Mouse (Mus musculus) spleen, postnatal 4 days (tissue): ENCODE results near the gene Ptprh.

ENCODE experiments used
- DNase-seq, 2 experiments: peaks; one replicate each; pipeline ENCODE4 v3.0.0; 2022; ENCODE audit warnings: low spot score in 2 of 2

Ptprh gene

GRCm38 (mm10) chr7:4523205-4524130 is 80.4 kb downstream of the Ptprh start:
- DNase-seq = no peak

- DNase-seq = no peak
Measured at GRCm38 (mm10) chr7:4522292-4522691, 81.5 kb downstream of the Ptprh start.

DNA sequence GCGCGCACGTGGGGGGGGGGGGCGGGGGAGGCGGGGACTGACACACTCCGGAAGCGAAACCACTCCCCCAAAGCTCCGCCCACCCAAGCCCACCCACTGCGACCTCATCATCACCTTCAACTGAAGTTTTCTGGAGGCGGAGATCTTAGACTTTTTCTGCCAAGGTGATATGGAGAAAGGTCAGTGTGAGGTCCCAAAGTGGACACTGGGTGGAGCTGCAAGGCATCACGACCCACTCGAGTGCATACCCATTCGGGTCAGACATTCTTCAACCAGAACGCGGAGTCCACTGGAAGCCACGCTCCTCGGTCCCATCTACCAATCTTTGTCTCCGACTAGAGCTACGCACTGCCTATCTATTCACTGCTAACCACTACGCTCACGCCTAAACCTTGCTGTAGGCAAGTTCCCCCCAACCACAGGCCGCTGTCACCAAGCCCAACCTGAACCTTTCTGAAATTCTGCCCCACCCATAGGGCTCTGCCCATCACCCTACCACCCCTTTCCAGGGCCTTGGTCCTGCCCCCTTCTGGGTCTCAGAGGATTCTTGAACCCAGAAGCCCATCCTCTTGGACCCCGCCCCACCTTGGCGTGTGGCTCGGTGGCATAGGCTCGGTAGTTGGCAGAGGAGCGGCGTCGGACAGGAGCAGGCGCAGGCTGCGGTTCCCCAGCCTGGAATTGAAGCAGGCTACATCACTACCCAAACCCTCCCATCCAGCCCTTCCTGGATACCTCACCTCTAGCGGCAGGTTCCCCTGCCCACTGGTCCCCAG is 82.4 kb downstream of the Ptprh start:
- DNase-seq = no peak

DNA sequence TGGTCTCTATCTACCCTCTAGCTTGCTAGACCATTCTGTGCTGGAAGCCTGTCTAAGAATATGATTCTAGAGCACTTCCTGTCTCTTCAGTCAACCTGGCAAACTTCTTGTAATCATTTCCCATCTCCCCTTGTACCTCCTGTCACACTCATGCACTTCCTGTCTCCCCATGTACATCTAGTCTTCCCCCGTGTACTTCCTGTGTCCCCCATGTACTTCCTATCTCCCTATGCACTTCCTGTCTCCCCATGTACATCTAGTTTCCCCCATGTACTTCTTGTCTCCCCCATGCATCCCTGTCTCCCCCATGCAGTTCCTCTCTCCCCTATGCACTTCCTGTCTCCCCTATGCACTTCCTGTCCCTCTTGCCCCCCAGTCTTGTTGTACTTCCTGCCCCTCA is 85.4 kb downstream of the Ptprh start:
- no peak for DNase-seq

DNA sequence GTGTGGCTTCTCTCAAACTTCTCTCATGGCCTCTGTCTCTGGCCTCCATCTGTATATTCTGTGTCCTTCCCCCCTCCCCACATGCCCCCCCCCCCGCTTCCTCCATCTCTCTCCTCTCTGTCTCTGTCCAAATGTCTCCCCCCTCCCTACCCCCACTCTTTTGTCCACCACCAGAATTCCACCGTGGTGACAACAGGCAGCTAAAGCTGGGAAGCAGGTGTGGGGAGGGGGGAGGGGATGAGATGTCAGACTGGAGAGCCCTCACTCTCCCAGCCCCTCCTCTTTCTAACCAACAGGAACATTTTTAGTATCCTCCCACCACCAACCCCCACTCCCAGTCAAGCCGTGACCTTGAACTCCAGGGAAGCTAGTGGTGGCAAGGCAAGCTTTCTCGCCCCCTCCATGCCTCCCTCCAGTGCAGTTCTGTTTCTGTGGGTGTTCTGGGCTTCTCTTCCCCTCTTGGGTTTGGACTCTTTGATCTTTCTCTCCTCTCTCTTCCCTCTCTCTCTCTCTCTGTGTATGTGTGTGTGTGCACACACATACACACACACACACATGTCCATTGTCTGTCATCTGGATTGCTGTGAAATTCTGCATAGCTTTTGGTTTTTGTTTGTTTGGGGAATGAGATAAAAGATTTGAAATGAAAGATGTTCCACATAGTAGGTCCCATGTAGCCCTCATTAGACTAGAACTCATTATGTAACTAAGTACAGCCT is 87.3 kb downstream of the Ptprh start, which contains the start of gene Tnnt1:
TSS of gene Tnnt1 (minus strand) at position 51 of the 719 bp plus-strand sequence.
- DNase-seq = no peak

- no peak for DNase-seq
Measured at GRCm38 (mm10) chr7:4515853-4516252, 88.0 kb downstream of the Ptprh start.

GRCm38 (mm10) chr7:4513829-4514712 is 89.8 kb downstream of the Ptprh start:
- no peak for DNase-seq

DNA sequence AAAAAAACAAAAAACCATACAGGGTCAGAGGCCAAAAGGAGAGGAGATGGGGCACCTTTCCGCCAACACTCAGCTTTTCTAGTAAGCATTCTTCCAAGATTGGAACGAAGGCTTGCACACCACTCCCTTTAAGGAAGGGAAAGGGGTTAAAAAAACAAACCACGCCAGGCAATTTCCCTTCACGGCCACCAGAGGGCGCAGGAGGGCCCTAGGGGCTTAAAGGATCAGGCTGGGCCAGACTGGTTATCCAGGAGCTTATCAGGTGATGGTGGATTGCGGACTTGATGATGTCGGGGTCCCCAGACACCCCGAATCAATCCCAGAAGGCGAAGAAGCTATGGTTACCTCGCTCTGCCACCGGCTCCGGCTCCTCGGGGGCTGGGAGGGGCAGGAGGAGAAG is 90.6 kb downstream of the Ptprh start:
- peak; percentile 41 to 82 for DNase-seq

DNA sequence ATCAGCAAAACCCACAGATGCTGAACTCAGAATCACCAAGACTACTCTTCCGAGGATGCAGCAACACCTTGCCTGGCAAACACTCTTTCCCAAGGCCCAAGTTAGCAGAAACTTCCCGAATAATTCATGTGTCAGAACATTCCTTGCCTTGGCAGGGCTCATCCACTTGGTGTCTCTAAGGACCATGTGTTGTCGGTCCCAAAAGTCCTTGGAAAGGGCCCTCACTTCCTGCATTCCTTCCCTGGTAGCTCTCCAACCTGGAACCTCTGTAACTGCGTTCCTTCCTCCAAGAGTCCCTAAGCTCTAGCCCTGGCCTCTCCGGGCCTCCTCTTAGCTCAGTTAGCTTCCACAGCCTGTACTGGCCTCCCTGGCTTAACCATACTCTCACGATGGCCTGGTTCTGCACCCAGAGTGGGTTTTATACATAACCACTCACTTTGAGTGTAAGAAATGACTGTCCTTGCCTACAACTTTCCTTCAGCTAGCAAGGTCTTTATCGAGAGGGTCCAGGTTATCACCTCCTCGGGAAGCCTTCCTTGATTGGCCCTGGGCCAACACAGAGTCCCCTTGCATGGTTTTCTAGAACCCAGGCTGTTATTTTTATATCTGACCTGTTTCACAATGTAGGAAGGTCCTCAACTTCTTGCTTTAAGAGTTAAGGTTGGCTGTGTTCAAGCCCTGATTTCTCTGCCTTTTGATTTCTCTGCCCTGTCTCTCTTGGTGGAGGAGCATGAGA is 92.2 kb downstream of the Ptprh start:
- no peak for DNase-seq

DNA sequence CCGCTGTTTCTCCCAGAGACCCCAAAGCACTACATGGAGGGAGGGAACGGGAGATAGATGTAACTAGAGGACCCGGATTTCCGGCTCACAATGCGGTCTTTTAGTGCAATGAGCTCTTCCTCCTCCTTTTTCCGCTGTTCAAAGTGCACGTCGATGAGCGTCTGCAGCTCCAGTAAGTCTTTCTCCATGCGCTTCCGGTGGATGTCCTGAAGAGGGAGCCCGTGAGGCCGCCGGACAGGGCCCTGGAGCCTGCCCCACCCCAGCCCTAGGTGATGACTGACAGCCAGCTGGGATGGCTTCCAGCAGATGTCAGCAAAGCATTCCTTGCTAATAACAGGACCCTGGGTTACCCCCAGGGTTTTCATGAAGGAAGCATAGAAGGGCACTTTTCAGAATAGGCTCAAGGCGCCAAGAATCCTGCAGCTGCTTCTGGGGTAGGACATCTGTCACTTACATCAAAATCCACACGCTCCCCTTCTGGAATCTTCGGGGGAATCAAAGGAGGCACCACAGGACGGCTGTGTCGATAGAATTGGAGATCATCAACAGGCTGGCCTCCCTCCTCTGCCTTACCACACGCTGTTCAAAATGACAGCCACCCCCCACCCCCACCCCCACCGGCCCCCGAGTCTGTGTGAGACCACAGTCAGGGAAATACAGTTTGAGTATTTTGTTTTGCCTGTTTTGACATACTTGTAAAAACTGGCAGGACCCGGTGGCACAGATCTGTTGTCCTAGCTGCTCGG is 93.8 kb downstream of the Ptprh start:
- DNase-seq = peak; percentile 76 to 90

- DNase-seq = no peak
Measured at GRCm38 (mm10) chr7:4508739-4509116, 95.1 kb downstream of the Ptprh start.

GRCm38 (mm10) chr7:4508062-4508738 is 95.6 kb downstream of the Ptprh start:
- DNase-seq = no peak

- DNase-seq = no peak
Measured at GRCm38 (mm10) chr7:4507220-4507619, 96.6 kb downstream of the Ptprh start.

GRCm38 (mm10) chr7:4504646-4505435 is 99.0 kb downstream of the Ptprh start:
- no peak for DNase-seq

DNA sequence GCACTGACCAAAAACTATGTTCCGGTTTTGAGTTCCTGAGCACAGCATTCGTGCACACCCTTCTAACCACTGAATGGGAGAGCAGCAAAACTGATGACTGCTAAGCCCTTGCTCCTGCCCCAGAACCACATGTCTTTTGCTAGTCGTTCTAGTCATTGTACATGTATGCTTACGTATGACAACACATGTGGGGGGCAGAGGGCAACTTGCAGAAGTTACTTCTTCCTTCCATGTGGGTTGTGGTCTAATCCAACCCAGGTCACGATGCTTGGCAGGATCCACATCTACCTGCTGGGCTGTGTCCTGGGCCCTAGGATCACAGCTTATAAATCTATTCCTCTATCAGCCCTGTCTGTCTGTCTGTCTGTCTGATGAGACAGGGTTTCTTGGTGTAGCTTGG is 100.0 kb downstream of the Ptprh start:
- no peak for DNase-seq

DNA sequence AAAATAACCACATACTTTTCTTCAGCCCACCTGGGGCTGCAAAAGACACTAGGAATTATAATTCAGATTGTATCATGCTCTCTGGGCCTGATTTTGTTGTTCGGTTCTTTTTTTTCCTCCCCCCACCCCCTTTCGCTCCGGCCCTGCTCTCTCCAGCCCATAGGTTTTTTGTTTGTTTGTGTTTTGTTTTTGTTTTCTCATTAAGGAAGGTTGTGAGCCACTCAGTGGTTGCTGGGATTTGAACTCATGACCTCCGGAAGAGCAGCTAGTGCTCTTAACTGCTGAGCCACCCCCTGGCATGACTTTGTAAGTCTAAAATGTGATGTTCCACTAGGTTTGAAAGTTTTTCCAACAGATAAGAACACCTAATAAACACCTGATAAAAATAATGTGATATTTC is 100.7 kb downstream of the Ptprh start:
- DNase-seq = no peak

DNA sequence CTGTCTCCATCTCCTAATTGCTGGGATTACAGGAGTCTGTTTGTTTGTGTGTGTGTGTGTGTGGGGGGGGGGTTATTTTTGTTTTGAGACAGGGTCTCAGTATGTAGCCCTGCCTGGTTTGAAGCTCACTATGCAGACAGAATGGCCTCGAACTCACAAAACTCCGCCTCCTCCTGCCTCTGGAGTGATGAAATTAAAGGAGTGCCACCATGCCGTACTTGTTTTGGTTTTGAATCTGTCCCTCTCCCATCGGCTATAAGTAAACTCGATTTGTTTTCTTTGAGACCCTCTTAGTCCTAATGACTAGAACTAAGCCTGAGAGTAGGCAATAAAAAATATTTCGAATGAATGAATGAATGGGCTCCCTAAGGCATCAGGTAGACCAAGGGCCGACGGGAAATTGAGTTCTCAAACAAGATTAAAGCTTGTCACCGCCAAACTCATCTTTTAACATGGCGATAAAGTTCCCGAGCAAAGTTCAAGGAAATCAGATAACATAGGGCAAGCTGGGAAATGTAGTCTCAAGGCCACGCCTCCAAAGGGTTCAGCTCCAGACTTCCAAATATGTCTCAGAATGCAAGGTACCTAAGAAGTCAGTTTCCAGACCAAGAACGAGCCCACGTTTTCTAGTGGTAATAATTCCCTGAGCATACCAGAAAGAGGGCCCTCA is 101.3 kb downstream of the Ptprh start:
- no peak for DNase-seq
